Mouse (Mus musculus) heart, adult 2 months (tissue): ENCODE results near the gene St7l.

Source experiments
- CTCF ChIP-seq: fragments of 200-600 bp; IDR thresholded peaks from 2 replicates; pipeline ENCODE4 v1.8.1; 2022; ENCODE audit warnings: antibody characterized with exemption, mild to moderate bottlenecking, moderate library complexity
- EP300 ChIP-seq: fragments of 200-500 bp; IDR thresholded peaks from 2 replicates; pipeline ENCODE4 v1.6.1; 2011; ENCODE audit warnings: low read depth, low read length, control low read depth; ENCODE audit not compliant: insufficient read depth
- POLR2A ChIP-seq: fragments of 200-500 bp; IDR thresholded peaks from 2 replicates; pipeline ENCODE4 v1.6.1; 2011; ENCODE audit warnings: mild to moderate bottlenecking, low read depth, low read length, control low read depth; ENCODE audit not compliant: insufficient read depth

GRCm38 (mm10) chr3:104960026-104961000 is 96.5 kb downstream of the St7l start:
- TF ChIP-seq CTCF (no peak), POLR2A (no peak), EP300 (no peak)
